Mouse (Mus musculus) bone marrow, adult 2 months (tissue): Measurements from ENCODE around the gene Trpm4.

Experiments used
- CTCF ChIP-seq: fragments of 200-500 bp; IDR thresholded peaks from 2 replicates; pipeline ENCODE4 v1.5.1; 2011; ENCODE audit warnings: low read length, control low read depth; ENCODE audit not compliant: control insufficient read depth, insufficient read depth
- POLR2A ChIP-seq: fragments of 200-500 bp; IDR thresholded peaks from 2 replicates; pipeline ENCODE4 v1.6.1; 2011; ENCODE audit warnings: low read depth, mild to moderate bottlenecking, control low read depth, low read length, borderline replicate concordance; ENCODE audit not compliant: control insufficient read depth

DNA sequence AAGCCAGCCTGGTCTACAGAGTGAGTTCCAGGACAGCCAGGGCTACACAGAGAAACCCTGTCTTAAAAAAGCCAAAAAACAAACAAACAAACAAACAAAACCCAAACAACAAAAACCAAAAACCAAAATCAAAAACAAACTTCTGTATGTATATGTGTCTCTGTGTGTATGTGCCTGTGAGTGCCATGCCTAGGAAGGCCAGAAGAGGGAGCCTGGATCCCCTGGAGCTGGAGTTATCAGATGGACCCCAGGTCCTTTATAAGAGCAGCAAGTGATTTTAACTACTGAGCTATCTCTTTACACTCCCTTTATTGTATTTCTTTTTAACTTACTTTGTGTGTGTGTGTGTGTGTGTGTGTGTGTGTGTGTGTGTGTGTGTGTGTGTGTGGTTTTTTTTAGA lies 7.8 kb downstream of the Trpm4 start:
- TF ChIP-seq POLR2A (no peak), CTCF (no peak)
